Mouse (Mus musculus) stomach, embryonic 14.5 days (tissue): Measurements from ENCODE around the gene Bcl7b. TPM values are rescaled to one million over a fixed set of nuclear protein-coding genes. Genes with fewer than 3 reads are reported as not detected.

Experiments
- ATAC-seq: fragments of 200-750 bp; cut with Nextera tagmentation; 2 replicates; pipeline ENCODE4 v1.8.0; 2017; ENCODE audit warnings: low read depth, moderate TSS enrichment; ENCODE audit not compliant: insufficient number of reproducible peaks, insufficient read depth, low FRiP score
- H3K27ac ChIP-seq: fragments of 300-500 bp; sonication (generic); 2 replicates; pipeline ENCODE4 v1.5.1; 2014; ENCODE audit warnings: mild to moderate bottlenecking, low read length, moderate library complexity, mixed read lengths
- H3K27me3 ChIP-seq: fragments of 300-500 bp; sonication (generic); 2 replicates; pipeline ENCODE4 v1.6.1; 2014; ENCODE audit warnings: low read length, control low read depth, mixed read lengths; ENCODE audit not compliant: control insufficient read depth, insufficient read depth
- H3K36me3 ChIP-seq: fragments of 300-500 bp; sonication (generic); 2 replicates; pipeline ENCODE4 v1.6.1; 2014; ENCODE audit warnings: mild to moderate bottlenecking, control low read depth, low read length, moderate library complexity, mixed read lengths; ENCODE audit not compliant: control insufficient read depth, insufficient read depth
- H3K4me1 ChIP-seq: fragments of 300-500 bp; sonication (generic); 2 replicates; pipeline ENCODE4 v1.6.1; 2014; ENCODE audit warnings: low read length, control low read depth, mixed read lengths; ENCODE audit not compliant: control insufficient read depth, insufficient read depth
- H3K4me2 ChIP-seq: fragments of 300-500 bp; sonication (generic); replicated peaks from 2 replicates; pipeline ENCODE4 v1.6.1; 2014; ENCODE audit warnings: low read depth, low read length, control low read depth
- H3K4me3 ChIP-seq: fragments of 300-500 bp; sonication (generic); 2 replicates; pipeline ENCODE4 v1.5.1; 2014; ENCODE audit warnings: low read depth, low read length, control low read depth
- H3K9ac ChIP-seq: fragments of 300-500 bp; sonication (generic); replicated peaks from 2 replicates; pipeline ENCODE4 v1.6.1; 2014; ENCODE audit warnings: low read depth, mild to moderate bottlenecking, control low read depth, low read length, moderate library complexity, mixed read lengths
- H3K9me3 ChIP-seq: fragments of 300-500 bp; sonication (generic); 2 replicates; pipeline ENCODE4 v1.6.1; 2016; ENCODE audit warnings: low read depth, low read length, control low read depth; ENCODE audit not compliant: control insufficient read depth
- WGBS: fragments of 180-500 bp; shearing (Covaris S2); extraction: QIAGEN DNeasy Blood & Tissue Kit; methylation state at CpG from one replicate; pipeline ENCODE4 v1.1.7; 2014; 5-methylcytosine and 5-hydroxymethylcytosine counted together
- polyA plus RNA-seq: library from polyadenylated mRNA; unstranded; fragments of >200 nt; fragmentation: Nextera tagmentation; extraction: Ambion mirVana; gene quantifications from 2 replicates; pipeline ENCODE4 v1.2.1, GENCODE M21; 2014

Bcl7b gene
- polyA plus RNA-seq, 1 experiment from 2014 or later: 48.9 TPM

GRCm38 (mm10) chr5:135175086-135175485 is 7.0 kb downstream of the Bcl7b start:
- H3K4me1 ChIP-seq: no peaks in the 10 kb centered on the region
- no peak overlapping the region for H3K4me2 ChIP-seq
- no peak overlapping the region for H3K9ac ChIP-seq
- no peak overlapping the region for H3K27ac ChIP-seq
- no peak overlapping the region for H3K4me3 ChIP-seq
- no peak for ATAC-seq
- H3K36me3 ChIP-seq: peaks cover 59% of the 10 kb centered on the region
- H3K27me3 ChIP-seq: no peaks in the 10 kb centered on the region
- no peaks in the 10 kb centered on the region for H3K9me3 ChIP-seq

- no peak for ATAC-seq
- Histone ChIP-seq H3K36me3 (peaks cover 64% of the 10 kb centered on the region), H3K4me2 (no peak overlapping the region), H3K27ac (no peak overlapping the region), H3K9ac (no peak overlapping the region), H3K9me3 (no peaks in the 10 kb centered on the region), H3K27me3 (no peaks in the 10 kb centered on the region), H3K4me1 (0 out of 2 replicates have a peak, but pooled peaks cover 8% of the 10 kb centered on the region), H3K4me3 (no peak overlapping the region)
- WGBS: 87% methylated on average over 3 of the region's 3 CpGs
Observed at GRCm38 (mm10) chr5:135178523-135178922, 10.4 kb downstream of the Bcl7b start.

- Histone ChIP-seq H3K4me3 (no peak overlapping the region), H3K4me1 (0 out of 2 replicates have a peak, but pooled peaks cover 9% of the 10 kb centered on the region), H3K27me3 (no peaks in the 10 kb centered on the region), H3K4me2 (no peak overlapping the region), H3K9me3 (no peaks in the 10 kb centered on the region), H3K27ac (no peak overlapping the region), H3K9ac (no peak overlapping the region), H3K36me3 (peaks cover 59% of the 10 kb centered on the region)
- ATAC-seq: no peak
- 89% methylated on average over 4 of the region's 4 CpGs for WGBS
Observed at GRCm38 (mm10) chr5:135178996-135179395, 10.9 kb downstream of the Bcl7b start.

GRCm38 (mm10) chr5:135179616-135180015 is 11.5 kb downstream of the Bcl7b start:
- H3K4me1 ChIP-seq: 0 out of 2 replicates have a peak, but pooled peaks cover 9% of the 10 kb centered on the region
- no peak overlapping the region for H3K4me2 ChIP-seq
- H3K9me3 ChIP-seq: 0 out of 2 replicates have a peak, but pooled peaks cover 2% of the 10 kb centered on the region
- H3K36me3 ChIP-seq: peaks cover 58% of the 10 kb centered on the region
- no peaks in the 10 kb centered on the region for H3K27me3 ChIP-seq
- H3K27ac ChIP-seq: no peak overlapping the region
- no peak for ATAC-seq
- H3K4me3 ChIP-seq: no peak overlapping the region
- no peak overlapping the region for H3K9ac ChIP-seq
- WGBS: 96% methylated on average over 7 of the region's 7 CpGs

GRCm38 (mm10) chr5:135180796-135181195 is 12.7 kb downstream of the Bcl7b start:
- H3K4me1 ChIP-seq: 0 out of 2 replicates have a peak, but pooled peaks cover 9% of the 10 kb centered on the region
- no peak overlapping the region for H3K27ac ChIP-seq
- 0 out of 2 replicates have a peak, but pooled peaks cover 5% of the 10 kb centered on the region for H3K9me3 ChIP-seq
- ATAC-seq: no peak
- H3K4me2 ChIP-seq: no peak overlapping the region
- H3K27me3 ChIP-seq: no peaks in the 10 kb centered on the region
- no peak overlapping the region for H3K4me3 ChIP-seq
- H3K36me3 ChIP-seq: peaks cover 54% of the 10 kb centered on the region
- WGBS: 92% methylated on average over 14 of the region's 14 CpGs
- H3K9ac ChIP-seq: no peak overlapping the region

- 83% methylated on average over 6 of the region's 6 CpGs for WGBS
Observed at GRCm38 (mm10) chr5:135181776-135182175, 13.7 kb downstream of the Bcl7b start.

GRCm38 (mm10) chr5:135183131-135183861 is 15.2 kb downstream of the Bcl7b start:
- Histone ChIP-seq H3K9ac (no peak overlapping the region), H3K27ac (peak overlapping the region; percentile 75), H3K9me3 (0 out of 2 replicates have a peak, but pooled peaks cover 5% of the 10 kb centered on the region), H3K27me3 (no peaks in the 10 kb centered on the region), H3K4me3 (no peak overlapping the region), H3K4me2 (no peak overlapping the region), H3K36me3 (peaks cover 42% of the 10 kb centered on the region), H3K4me1 (0 out of 2 replicates have a peak, but pooled peaks cover 9% of the 10 kb centered on the region)
- ATAC-seq: no peak
- WGBS: 35% methylated on average over 8 of the region's 8 CpGs

More at GRCm38 (mm10) chr5:135181776-135182175, 13.7 kb downstream of the Bcl7b start:
- Histone ChIP-seq H3K4me3 (no peak overlapping the region), H3K27ac (no peak overlapping the region), H3K4me2 (no peak overlapping the region), H3K36me3 (peaks cover 53% of the 10 kb centered on the region), H3K9me3 (0 out of 2 replicates have a peak, but pooled peaks cover 5% of the 10 kb centered on the region), H3K27me3 (no peaks in the 10 kb centered on the region), H3K4me1 (0 out of 2 replicates have a peak, but pooled peaks cover 9% of the 10 kb centered on the region), H3K9ac (no peak overlapping the region)
- ATAC-seq: no peak

- WGBS: 94% methylated on average over 3 of the region's 3 CpGs
- no peak for ATAC-seq
- H3K9me3 ChIP-seq: 0 out of 2 replicates have a peak, but pooled peaks cover 5% of the 10 kb centered on the region
Observed at GRCm38 (mm10) chr5:135185016-135185415, 16.9 kb downstream of the Bcl7b start.

More at GRCm38 (mm10) chr5:135185016-135185415, 16.9 kb downstream of the Bcl7b start:
- Histone ChIP-seq H3K4me1 (peaks cover 22% of the 10 kb centered on the region), H3K9ac (no peak overlapping the region), H3K27ac (no peak overlapping the region), H3K36me3 (peaks cover 26% of the 10 kb centered on the region), H3K27me3 (no peaks in the 10 kb centered on the region), H3K4me2 (no peak overlapping the region), H3K4me3 (no peak overlapping the region)
